Mouse (Mus musculus) lung, adult 2 months (tissue): ENCODE measurements around the gene Kpnb1.

Source experiments
- CTCF ChIP-seq: fragments of 200-500 bp; IDR thresholded peaks from 2 replicates; pipeline ENCODE4 v1.5.1; 2011; ENCODE audit warnings: mild to moderate bottlenecking, low read length, control low read depth; ENCODE audit not compliant: insufficient read depth
- POLR2A ChIP-seq: fragments of 200-500 bp; IDR thresholded peaks from 2 replicates; pipeline ENCODE4 v1.6.1; 2011; ENCODE audit warnings: low read depth, mild to moderate bottlenecking, control low read depth, low read length, borderline replicate concordance; ENCODE audit errors: extremely low read depth

DNA sequence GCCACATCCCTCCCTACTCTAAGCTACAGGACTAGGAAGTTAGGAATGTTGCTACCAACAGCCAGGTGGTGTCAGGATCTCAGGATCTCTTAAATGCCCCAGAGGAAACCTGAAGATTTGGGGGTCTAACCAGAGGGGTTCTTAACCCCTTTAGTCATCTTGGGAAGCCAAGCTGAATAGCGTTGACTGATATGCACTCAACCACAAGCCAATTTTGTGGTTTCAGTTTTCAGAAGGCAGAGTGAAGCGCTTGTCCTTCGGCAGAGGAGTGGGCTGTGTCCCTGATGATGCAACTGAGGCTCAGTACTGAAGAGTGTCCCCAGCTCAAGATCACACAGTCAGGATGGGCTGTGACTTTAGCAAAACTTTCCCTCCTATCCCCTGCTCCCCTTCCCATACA, 58.7 kb downstream of the Kpnb1 start:
- TF ChIP-seq CTCF, result no peak
- TF ChIP-seq POLR2A, result no peak
